Mouse (Mus musculus) forebrain, postnatal 0 days (tissue): ENCODE results near the gene Bcl7c. TPM values are rescaled to one million over a fixed set of nuclear protein-coding genes. Genes with fewer than 3 reads are reported as not detected.
"Not testable (repeated sequence)": the region's sequence is repeated elsewhere in the genome, so short reads cannot be mapped to it uniquely, and the experiment has no call there.

Source experiments
- ATAC-seq: fragments of 200-750 bp; cut with Nextera tagmentation; 2 replicates; pipeline ENCODE4 v1.8.0; 2017; ENCODE audit warnings: mild to moderate bottlenecking, moderate library complexity
- DNase-seq: peaks from one replicate; pipeline ENCODE4 v3.0.0-alpha.2; 2015
- H3K27ac ChIP-seq: fragments of 300-500 bp; sonication (generic); 2 replicates; pipeline ENCODE4 v1.5.1; 2014; ENCODE audit warnings: low read depth, mild to moderate bottlenecking, antibody characterized with exemption, low read length, moderate library complexity, mixed read lengths
- H3K27me3 ChIP-seq: fragments of 300-500 bp; sonication (generic); 2 replicates; pipeline ENCODE4 v1.6.1; 2014; ENCODE audit warnings: mild to moderate bottlenecking, low read length, mixed read lengths; ENCODE audit not compliant: insufficient read depth
- H3K36me3 ChIP-seq: fragments of 300-500 bp; sonication (generic); 2 replicates; pipeline ENCODE4 v1.6.1; 2014; ENCODE audit warnings: mild to moderate bottlenecking, moderate library complexity; ENCODE audit not compliant: insufficient read depth
- H3K4me1 ChIP-seq: fragments of 300-500 bp; sonication (generic); 2 replicates; pipeline ENCODE4 v1.6.1; 2014; ENCODE audit warnings: antibody characterized with exemption; ENCODE audit not compliant: insufficient read depth
- H3K4me2 ChIP-seq: fragments of 300-500 bp; sonication (generic); 2 replicates; pipeline ENCODE4 v1.6.1; 2014; ENCODE audit warnings: low read depth, mild to moderate bottlenecking, moderate library complexity
- H3K4me3 ChIP-seq: fragments of 300-500 bp; sonication (generic); 2 replicates; pipeline ENCODE4 v1.5.1; 2014; ENCODE audit warnings: low read depth, low read length, mixed read lengths
- H3K9ac ChIP-seq: fragments of 300-500 bp; sonication (generic); 2 replicates; pipeline ENCODE4 v1.6.1; 2014; ENCODE audit warnings: mild to moderate bottlenecking
- H3K9me3 ChIP-seq: fragments of 300-500 bp; sonication (generic); 2 replicates; pipeline ENCODE4 v1.6.1; 2016; ENCODE audit warnings: low read length
- CTCF ChIP-seq: sonication (generic); IDR thresholded peaks from 2 replicates; pipeline ENCODE4 v1.5.1; 2016; ENCODE audit warnings: antibody characterized with exemption, control low read depth, low read depth
- WGBS: fragments of 180-500 bp; shearing (Covaris S2); extraction: QIAGEN DNeasy Blood & Tissue Kit; methylation state at CpG from one replicate; pipeline ENCODE4 v1.1.7; 2014; 5-methylcytosine and 5-hydroxymethylcytosine counted together
- polyA plus RNA-seq: library from polyadenylated mRNA; unstranded; fragments of >200 nt; fragmentation: Nextera tagmentation; extraction: Ambion mirVana; gene quantifications from 2 replicates; pipeline ENCODE4 v1.2.1, GENCODE M21; 2015
- total RNA-seq: library from RNA; depleted of rRNA; stranded (reverse); fragments of >200 nt; gene quantifications from 2 replicates; pipeline ENCODE4 v1.2.3, GENCODE M21; 2014

Gene Bcl7c
- total and polyA plus RNA-seq, 2 experiments from 2014 or later = 47.5 to 102 TPM

DNA sequence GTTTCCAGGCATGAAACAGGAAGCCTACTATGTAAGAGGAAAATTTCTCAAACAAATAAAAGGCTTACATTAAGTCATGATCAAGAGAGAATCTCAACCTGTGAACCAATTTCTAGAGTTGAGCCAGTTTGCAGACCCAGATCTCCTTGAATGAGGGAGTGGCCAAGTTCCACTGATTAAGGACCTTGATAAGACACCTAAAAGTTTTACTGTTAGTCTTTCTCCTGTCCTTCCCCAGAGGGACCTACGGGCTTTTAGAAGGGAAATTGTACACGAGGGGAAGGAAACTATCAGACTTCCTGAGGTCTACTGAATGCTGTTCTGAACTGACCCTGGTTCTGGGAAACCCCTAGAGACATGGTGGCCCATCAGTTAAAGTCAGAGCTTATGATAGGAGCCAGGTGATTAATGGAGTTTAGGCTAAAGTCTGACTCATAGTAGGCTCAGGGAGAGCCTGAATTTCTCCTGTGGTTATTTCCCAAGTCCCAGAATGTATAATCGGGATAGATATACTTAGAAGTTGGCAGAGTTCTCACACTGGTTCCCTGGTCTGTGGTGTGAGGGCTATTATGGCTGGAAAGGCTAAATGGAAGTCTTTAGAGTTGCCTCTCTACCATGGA, 7.9 kb downstream of the Bcl7c start:
- no peak overlapping the region for H3K9ac ChIP-seq
- no peaks in the 10 kb centered on the region for H3K4me1 ChIP-seq
- H3K4me2 ChIP-seq = no peak overlapping the region
- no peaks in the 10 kb centered on the region for H3K27me3 ChIP-seq
- no peaks in the 10 kb centered on the region for H3K9me3 ChIP-seq
- no peak overlapping the region for H3K4me3 ChIP-seq
- ATAC-seq = no peak
- H3K36me3 ChIP-seq = peaks cover 45% of the 10 kb centered on the region
- H3K27ac ChIP-seq = no peak overlapping the region
- WGBS = 92% methylated on average over 3 of the region's 3 CpGs
- TF ChIP-seq CTCF = no peak
- no peak for DNase-seq

DNA sequence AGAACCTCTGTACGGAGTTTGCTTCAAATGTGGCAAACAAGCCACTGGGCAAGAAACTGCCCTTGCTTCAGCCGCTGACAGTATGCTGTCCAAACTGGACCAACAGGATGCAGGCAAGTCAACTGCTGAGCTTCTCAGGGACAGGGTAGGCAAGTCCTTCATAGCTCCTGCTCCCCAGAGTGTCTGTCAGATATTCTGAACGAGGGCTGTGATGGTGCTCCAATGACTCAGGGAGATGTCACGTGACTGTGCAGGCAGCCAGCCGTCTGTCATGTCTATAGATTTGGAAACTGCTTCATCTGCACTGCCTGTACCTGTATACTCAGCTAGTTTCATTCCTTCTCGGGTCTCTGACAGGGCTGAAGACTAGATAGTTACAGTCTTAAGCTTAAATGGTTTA, 9.7 kb downstream of the Bcl7c start:
- ATAC-seq (no peak), DNase-seq (no peak)
- Histone ChIP-seq H3K4me2 (no peak overlapping the region), H3K9ac (no peak overlapping the region), H3K27ac (no peak overlapping the region), H3K9me3 (no peaks in the 10 kb centered on the region), H3K36me3 (peaks cover 39% of the 10 kb centered on the region), H3K27me3 (no peaks in the 10 kb centered on the region), H3K4me3 (no peak overlapping the region), H3K4me1 (no peaks in the 10 kb centered on the region)
- no peak for TF ChIP-seq CTCF
- 73% methylated on average over 6 of the region's 6 CpGs for WGBS

DNA sequence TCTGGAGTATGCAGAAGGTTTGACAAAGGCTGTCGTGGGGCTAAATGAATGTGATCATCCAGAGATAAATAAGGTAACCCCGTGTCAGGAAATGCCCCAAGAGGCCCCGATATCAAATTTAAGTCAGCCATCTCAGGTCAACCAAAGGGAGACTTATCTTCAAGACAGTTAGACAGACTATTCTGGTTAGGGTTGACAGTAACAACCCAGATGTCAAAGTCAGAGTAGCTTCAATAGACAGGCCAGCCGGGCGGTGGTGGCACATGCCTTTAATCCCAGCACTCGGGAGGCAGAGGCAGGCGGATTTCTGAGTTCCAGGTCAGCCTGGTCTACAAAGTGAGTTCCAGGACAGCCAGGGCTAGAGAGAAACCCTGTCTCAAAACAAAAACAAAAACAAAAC, 15.0 kb downstream of the Bcl7c start:
- H3K27ac ChIP-seq, ATAC-seq, H3K4me3 ChIP-seq, H3K9ac ChIP-seq, H3K27me3 ChIP-seq, H3K4me2 ChIP-seq, H3K9me3 ChIP-seq, DNase-seq, H3K4me1 ChIP-seq: not testable (repeated sequence)
- 93% methylated on average over 7 of the region's 7 CpGs for WGBS
- peaks cover 13% of the 10 kb centered on the region; the same call in 1 of the 2 replicates for H3K36me3 ChIP-seq

DNA sequence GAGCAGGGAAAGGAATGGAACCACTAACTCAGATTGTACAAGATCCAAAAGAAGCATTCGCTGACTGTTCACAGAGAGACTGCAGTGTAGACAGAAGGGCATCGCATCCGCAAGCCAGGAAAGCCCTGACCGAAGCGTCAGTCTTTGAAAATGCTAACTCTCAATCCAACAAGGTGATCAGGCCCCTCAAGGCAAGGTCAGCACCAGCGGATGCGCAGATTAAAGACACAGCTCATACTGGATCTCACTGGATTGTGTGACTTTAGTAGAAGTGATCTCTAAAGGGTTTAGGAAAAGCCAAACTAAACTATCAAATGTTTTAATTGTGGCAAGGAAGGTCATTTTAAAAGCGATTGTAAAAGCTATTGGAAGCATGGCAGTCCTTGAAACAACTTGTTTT, 15.4 kb downstream of the Bcl7c start:
- H3K36me3 ChIP-seq = peaks cover 13% of the 10 kb centered on the region; the same call in 1 of the 2 replicates

DNA sequence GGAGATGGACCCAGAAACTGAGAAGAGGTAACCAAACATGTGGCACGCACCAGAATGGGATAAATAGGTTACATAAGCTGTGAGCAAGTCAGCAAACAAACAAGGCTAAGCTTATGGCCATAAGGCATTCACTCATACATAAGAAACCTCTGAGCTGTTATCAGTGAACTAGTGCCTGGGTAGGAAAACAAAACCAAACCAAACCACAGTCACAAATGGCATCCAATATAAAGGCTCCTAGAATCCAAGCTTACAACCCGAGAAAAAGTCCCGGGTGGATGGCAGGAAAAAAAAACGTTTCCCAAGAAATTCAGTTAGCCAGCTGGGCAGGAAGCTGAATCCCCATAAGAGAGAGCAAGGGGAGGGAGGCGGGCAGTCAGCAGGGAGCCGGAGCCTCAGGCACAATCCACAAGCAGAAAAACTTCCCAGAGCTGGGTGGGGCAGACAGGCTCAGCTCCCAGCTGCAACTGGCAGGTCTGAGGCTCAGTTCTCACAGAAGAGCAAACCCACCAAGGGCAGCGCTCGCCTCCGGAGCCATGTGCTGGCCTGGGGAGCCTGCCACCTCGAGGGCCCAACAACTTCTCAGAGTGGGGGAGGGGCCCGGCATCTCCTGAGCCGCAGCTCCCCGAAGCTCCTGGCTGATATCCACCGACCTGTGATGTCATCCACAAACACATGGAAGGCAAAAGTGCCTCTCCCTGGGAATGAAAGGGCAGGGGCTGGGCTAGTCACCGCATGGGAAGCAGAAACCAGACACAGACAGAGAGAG, 17.3 kb downstream of the Bcl7c start:
- Histone ChIP-seq H3K4me1 (peaks cover 5% of the 10 kb centered on the region; the same call in 1 of the 2 replicates), H3K27ac (peak overlapping the region; percentile 50; the same call in 1 of the 2 replicates), H3K27me3 (no peaks in the 10 kb centered on the region), H3K9me3 (no peaks in the 10 kb centered on the region), H3K4me3 (no peak overlapping the region), H3K9ac (0 out of 2 replicates have a peak overlapping the region, but pooled peaks have one; percentile 14), H3K36me3 (peaks cover 13% of the 10 kb centered on the region; the same call in 1 of the 2 replicates), H3K4me2 (peak overlapping the region; percentile 37)
- no peak for TF ChIP-seq CTCF
- WGBS = 6% methylated on average over 15 of the region's 15 CpGs
- ATAC-seq (peak; percentile 56), DNase-seq (peak; percentile 39)

More for the DNA sequence above, 15.4 kb downstream of the Bcl7c start:
- no peak overlapping the region for H3K4me3 ChIP-seq
- no peaks in the 10 kb centered on the region for H3K27me3 ChIP-seq
- no peak overlapping the region for H3K9ac ChIP-seq
- H3K9me3 ChIP-seq = no peaks in the 10 kb centered on the region
- H3K27ac ChIP-seq = no peak overlapping the region
- no peak for DNase-seq
- TF ChIP-seq CTCF = no peak
- WGBS = 94% methylated on average over 8 of the region's 8 CpGs
- H3K4me2 ChIP-seq = no peak overlapping the region
- no peak for ATAC-seq
- peaks cover 5% of the 10 kb centered on the region; the same call in 1 of the 2 replicates for H3K4me1 ChIP-seq

DNA sequence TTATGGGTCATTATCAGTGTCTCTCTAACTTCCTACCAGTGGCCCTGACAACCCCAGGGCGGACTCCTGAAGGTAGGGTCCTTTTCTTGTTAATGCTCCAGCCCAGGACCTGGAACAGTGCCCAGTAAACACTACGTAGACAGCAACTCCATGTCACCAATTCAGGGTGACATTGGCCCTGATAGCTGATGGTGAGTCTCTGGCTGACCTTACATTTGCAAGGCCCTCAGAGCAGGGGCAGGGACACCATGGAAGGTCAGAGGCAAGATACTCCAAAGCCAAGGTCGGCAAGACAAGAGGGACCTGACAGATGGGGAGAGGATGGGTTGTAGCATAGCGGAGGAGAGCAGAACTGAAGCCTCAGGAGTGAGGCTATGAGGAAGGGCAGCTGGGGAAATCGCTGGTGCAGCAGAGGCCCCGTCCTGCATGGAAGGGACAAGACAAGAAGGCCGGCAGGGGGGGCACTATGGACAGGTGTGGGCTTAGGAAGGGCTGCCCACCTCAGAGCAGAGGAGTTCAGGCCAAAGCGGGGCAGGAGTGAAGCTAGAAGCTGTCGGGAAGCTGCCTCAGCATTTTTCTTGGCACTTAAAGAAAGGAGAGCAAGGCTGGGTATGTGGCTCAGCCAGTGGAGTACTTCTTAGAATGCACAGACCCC, 19.0 kb downstream of the Bcl7c start:
- Histone ChIP-seq H3K27me3 (no peaks in the 10 kb centered on the region), H3K9ac (no peak overlapping the region)

DNA sequence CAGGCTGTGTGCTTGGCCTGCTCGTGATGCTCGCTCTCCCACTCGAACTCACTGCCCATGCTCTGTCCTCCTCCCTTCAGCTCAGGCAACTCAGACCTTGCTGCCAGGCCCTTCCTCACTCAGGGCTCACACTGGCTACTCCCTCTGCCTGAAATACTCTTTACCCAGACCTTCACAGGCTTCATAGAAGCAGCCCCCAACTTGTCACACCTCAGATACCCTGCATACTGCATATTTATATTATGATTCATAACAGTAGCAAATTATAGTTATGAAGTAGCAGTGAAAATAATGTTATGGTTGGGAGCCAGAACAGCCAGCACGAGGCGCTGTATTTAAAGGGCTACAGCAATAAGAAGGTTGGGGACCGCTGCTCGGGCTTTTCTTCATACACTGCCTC, 19.8 kb downstream of the Bcl7c start:
- DNase-seq (no peak), ATAC-seq (no peak)
- Histone ChIP-seq H3K9me3 (no peaks in the 10 kb centered on the region), H3K4me3 (no peak overlapping the region), H3K27ac (no peak overlapping the region; the same call in 1 of the 2 replicates), H3K4me2 (no peak overlapping the region), H3K4me1 (peaks cover 5% of the 10 kb centered on the region; the same call in 1 of the 2 replicates), H3K36me3 (peaks cover 4% of the 10 kb centered on the region; the same call in 1 of the 2 replicates), H3K27me3 (no peaks in the 10 kb centered on the region), H3K9ac (no peak overlapping the region)
- no peak for TF ChIP-seq CTCF
- WGBS = 88% methylated on average over 7 of the region's 7 CpGs

More for the DNA sequence above, 19.0 kb downstream of the Bcl7c start:
- H3K36me3 ChIP-seq = peaks cover 4% of the 10 kb centered on the region; the same call in 1 of the 2 replicates
- peaks cover 5% of the 10 kb centered on the region; the same call in 1 of the 2 replicates for H3K4me1 ChIP-seq
- no peak overlapping the region for H3K4me3 ChIP-seq
- no peak for ATAC-seq
- no peak for TF ChIP-seq CTCF
- DNase-seq = no peak
- H3K9me3 ChIP-seq = no peaks in the 10 kb centered on the region
- no peak overlapping the region for H3K4me2 ChIP-seq
- WGBS = 69% methylated on average over 9 of the region's 9 CpGs
- no peak overlapping the region for H3K27ac ChIP-seq
